Mouse (Mus musculus) cortical plate, adult 2 months (tissue): ENCODE results near the gene Cacna1h.

Experiments
- CTCF ChIP-seq: fragments of 200-500 bp; IDR thresholded peaks from 2 replicates; pipeline ENCODE4 v1.5.1; 2011; ENCODE audit warnings: mild to moderate bottlenecking, control low read depth, low read length; ENCODE audit not compliant: insufficient read depth; ENCODE audit errors: extremely low read depth
- POLR2A ChIP-seq: fragments of 200-500 bp; IDR thresholded peaks from 2 replicates; pipeline ENCODE4 v1.6.1; 2011; ENCODE audit warnings: mild to moderate bottlenecking, low read length, control low read depth; ENCODE audit not compliant: insufficient read depth; ENCODE audit errors: extremely low read depth

DNA sequence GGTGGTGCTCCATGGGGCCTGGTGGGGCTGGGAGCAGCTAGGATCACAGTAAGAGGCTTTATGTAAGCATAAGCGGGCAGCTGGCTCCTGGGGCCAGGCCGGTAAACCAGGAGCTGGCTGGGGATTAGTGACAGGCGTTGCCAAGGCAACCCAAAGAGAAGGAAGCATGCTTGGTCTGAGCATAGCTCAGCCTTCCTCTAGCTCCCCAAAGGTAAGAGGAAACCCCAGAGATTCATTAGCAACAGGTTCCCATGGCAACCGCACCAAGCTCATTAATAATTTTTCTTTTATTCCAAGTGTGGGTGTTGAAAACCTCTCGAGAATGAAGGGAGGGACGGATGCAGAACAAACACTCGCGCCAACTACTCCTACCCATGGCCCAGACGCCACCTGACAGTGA lies 14.7 kb downstream of the Cacna1h start:
- TF ChIP-seq POLR2A (no peak), CTCF (no peak)
